Mouse (Mus musculus): ENCODE results near the gene Rrp7a.

DNA sequence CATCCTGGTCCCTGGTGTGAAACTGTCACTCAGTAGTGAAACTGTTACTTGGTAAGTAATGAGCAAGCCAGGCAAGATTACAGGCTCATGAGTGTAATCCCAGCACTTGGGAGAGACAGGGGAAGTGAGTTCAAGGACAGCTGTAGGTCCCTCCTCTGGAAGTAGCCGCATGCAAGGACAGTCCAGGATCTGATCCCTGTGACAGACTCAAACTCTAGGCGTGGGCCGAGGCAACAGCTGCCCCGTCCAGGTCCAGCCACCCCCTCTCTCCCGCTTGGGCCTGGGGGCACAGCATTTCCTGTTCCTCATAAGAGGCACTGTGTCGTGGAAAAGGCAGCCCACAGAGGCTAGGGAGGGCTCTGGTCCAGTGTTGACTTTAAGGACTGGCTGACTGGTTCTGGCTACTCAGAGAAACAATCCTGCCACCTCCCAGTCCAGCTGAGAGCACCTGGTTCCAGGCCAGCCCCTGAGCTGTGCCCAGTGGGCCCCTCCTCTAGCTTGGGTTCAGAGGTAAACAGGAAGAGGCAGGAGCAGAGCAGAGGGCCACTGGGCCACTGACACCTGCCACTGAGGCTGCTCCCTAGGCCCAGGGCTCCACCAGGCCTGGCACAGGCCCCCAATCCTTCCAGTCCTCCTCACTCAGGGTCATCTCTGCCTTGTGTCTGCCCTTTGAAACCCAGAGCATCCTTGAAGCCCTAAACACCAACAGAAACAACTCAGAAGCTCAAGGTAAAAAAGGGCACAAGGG, 33.2 kb upstream of the Rrp7a start:
- TF ChIP-seq CTCF (IDR thresholded peaks at IDR 0.05; ENCODE audit: borderline replicate concordance, insufficient read depth, low read length): no peak
- no peak for TF ChIP-seq POLR2A (IDR thresholded peaks at IDR 0.05; ENCODE audit: low read depth, low read length)

All from embryonic fibroblast, embryonic 13.5 days (primary cell).